Mouse (Mus musculus): ENCODE results near the gene Plch2.

The Plch2 gene

DNA sequence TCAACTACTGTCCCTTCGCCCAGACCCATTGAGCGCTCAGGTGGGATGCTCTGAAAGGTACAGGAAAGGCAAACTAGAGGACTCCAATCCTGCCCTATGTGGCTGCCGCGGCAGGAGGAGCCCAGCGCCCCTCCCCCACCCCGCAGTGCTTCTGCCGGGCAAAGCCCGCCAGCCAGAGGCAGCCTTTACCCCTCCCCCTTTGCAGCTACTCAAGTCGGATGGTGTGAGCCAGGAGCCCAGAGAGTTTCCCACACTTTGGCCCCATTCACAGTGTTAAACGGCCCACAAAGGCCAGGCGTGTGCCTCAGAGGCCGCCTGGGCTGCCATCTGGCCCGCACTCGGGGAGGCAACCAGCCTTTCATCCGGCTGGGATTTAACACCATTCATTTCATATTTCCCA is 98.4 kb downstream of the Plch2 start:
- no peak for DNase-seq (ENCODE audit: low spot score)

- no peak for DNase-seq (ENCODE audit: low spot score)
Observed at GRCm38 (mm10) chr4:154957289-154957993, 99.1 kb downstream of the Plch2 start.

DNA sequence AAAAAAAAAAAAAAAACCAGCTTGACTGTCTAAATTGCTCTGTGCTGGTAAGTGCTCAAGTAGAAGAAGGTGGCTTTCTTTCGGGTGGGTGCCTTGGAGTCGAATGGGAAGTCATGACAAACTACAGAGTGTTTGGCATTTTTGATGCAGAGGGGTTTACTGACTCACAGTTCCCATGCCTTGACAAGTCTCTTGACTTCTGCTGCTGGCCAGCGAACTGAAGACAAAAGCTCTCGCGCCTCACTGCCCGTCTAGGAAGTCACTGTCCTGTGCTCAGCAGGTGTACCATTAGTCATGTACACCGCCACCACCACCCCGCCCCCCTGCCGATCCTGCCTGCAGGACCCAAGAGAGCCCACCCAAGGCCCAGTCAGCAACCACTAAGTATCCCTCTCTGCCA is 100.0 kb downstream of the Plch2 start:
- DNase-seq (ENCODE audit: low spot score): no peak

- DNase-seq (ENCODE audit: low spot score): no peak
Observed at GRCm38 (mm10) chr4:154952461-154953241, 103.9 kb downstream of the Plch2 start.

GRCm38 (mm10) chr4:154949589-154949982 is 107.0 kb downstream of the Plch2 start:
- DNase-seq (ENCODE audit: low spot score): no peak

- DNase-seq (ENCODE audit: low spot score): no peak
Observed at GRCm38 (mm10) chr4:154948940-154949588, 107.5 kb downstream of the Plch2 start.

GRCm38 (mm10) chr4:154948066-154948939 is 108.3 kb downstream of the Plch2 start:
- no peak for DNase-seq (ENCODE audit: low spot score)

DNA sequence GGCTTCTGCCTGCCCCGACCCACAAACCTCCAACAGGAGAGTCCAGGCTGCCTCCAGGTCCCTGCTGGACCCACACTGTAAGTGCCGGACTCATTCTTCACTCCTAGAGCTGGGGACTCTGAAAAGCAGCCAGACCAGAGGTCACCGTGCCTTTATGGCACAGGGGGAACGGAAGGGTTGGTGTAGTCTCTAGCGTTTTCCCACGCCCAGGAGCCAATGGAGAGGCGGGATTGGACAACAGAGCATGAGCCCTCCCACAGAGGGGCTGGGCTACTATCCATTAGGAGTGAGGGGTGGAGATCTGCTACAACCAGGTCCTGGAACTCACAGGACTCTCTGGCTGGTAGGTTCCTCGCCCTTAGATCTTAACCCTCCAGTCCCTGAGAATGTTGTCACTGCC is 110.3 kb downstream of the Plch2 start:
- peak; percentile 72 for DNase-seq (ENCODE audit: low spot score)

DNA sequence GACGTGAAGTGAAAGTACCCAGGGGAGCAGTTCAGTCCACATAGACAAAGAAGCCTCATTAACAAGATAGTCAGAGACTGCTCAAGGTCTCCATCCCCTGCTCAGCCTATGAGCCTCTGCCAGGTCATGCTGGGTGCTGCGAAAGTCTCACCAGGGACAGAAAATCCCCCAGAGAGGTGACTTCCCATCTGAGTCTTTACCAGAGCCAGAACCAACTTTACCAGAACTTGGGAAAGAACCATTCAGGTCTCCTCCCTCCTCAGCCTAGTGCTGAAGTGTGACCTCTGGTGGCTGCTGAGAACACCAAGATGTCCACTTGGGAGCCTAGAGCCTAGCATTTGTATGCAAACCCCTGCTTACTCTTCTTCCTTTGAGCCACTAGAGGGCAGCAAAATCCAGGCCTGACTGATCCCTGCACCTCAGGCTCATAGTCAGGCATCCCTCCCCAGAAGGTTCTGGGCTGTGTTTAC is 112.4 kb downstream of the Plch2 start:
- DNase-seq (ENCODE audit: low spot score): peak; percentile 65

DNA sequence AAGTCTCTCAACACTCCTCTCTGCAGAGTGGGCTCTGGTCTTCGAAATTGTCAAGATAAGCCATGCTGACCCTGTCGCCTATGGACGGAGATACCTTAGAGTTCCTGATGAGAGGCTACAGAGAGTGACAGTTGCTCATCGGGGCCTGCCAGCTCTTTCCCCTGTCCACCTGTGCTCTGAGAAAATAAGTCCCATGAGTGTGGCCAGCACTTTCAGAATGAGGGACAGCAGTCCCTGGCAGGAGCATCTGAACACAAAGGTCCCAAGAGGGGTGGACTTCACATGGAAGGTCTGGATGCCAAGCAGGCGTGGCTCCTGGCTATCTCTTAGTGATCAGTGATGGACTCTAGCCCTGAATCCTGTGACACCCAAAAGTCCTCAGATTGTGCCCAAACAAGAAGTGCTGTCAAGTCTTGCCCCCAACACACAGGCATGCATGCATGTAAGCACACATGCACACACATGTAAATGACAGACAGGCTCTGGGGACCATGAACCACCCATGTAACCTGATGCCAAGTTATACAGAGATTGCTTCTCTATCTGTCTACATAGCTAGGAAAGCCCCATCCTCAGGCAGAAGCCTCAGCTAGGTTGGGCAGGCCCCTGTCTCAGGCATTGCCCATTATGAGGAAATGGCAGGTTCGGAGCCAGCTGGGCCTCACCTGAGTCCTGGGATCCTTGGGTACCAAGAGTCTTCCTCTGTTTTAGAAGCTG is 113.1 kb downstream of the Plch2 start:
- no peak for DNase-seq (ENCODE audit: low spot score)

- no peak for DNase-seq (ENCODE audit: low spot score)
Observed at GRCm38 (mm10) chr4:154942632-154943322, 113.8 kb downstream of the Plch2 start.

- no peak for DNase-seq (ENCODE audit: low spot score)
Observed at GRCm38 (mm10) chr4:154941831-154942230, 114.8 kb downstream of the Plch2 start.

- DNase-seq (ENCODE audit: low spot score): no peak
Observed at GRCm38 (mm10) chr4:154940156-154940555, 116.4 kb downstream of the Plch2 start.

- DNase-seq (ENCODE audit: low spot score): no peak
Observed at GRCm38 (mm10) chr4:154937746-154938145, 118.8 kb downstream of the Plch2 start.

GRCm38 (mm10) chr4:154936542-154937255 is 119.9 kb downstream of the Plch2 start:
- DNase-seq (ENCODE audit: low spot score): no peak

DNA sequence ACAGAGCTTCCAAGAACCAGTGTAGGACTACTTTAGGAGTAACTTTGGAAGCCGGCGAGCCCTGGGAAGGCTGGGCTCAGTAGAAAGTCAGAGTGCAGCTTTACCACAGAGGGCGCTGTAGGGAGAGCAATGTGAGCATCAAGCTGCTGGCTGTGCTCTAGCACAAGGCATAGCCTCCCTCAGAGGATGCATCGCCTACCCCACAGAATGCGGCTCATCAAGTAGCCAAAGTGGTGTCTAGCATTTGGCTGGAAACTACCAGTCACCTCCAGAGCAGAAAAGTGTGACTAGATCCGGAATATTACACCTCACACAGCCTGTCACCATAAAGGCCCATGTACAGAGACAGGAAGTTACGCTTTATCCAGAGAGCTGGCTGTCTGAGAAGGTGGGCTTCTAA is 120.8 kb downstream of the Plch2 start:
- DNase-seq (ENCODE audit: low spot score): no peak

- DNase-seq (ENCODE audit: low spot score): no peak
Observed at GRCm38 (mm10) chr4:154934800-154935199, 121.8 kb downstream of the Plch2 start.

DNA sequence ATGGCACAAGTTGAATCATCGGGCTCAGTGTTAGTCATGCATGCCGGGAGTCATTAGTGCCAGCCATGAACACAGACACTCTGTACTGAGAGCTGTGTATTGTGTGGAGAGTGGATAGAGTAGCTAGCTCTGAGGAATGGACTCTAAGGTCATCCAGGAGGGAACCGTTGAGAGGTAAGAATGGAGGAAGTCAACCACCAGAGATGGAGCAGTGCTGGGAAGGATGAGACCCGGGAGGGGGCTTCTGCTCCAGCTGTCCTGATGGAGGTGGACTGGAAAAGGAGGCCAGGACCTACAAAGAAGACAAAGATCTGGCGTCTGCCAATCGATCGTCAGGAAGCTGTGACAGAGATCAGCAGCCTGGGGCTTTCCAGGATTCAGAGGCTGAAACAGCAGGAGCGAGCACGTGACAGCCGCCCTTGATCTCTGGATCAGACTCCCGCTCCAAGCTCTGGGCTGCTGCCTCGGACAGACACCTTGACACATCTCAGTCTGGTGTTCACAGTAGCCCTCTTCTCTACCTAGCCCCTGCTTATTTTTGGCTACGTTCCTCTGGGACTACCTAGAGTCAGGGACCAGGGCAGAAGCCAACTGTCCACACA is 123.2 kb downstream of the Plch2 start:
- DNase-seq (ENCODE audit: low spot score): no peak
